Mouse (Mus musculus) MEL (cell line): ENCODE measurements around the gene Dock11. TPM values are rescaled to one million over a fixed set of nuclear protein-coding genes. Genes with fewer than 3 reads are reported as not detected.

Experiments
- DNase-seq: peaks from one replicate; pipeline ENCODE4 v3.0.0; 2011; ENCODE audit warnings: low read depth, low spot score
- H3K27ac ChIP-seq: 2 replicates; pipeline ENCODE4 v1.5.1; 2012; ENCODE audit warnings: low read depth, mild to moderate bottlenecking, control low read depth, low read length, moderate library complexity; ENCODE audit not compliant: control insufficient read depth
- H3K27me3 ChIP-seq, 2 experiments: fragments of 150-350 bp in 1 of 2; sonication (generic) in 1 of 2; 2 replicates each; pipeline ENCODE4 v1.6.1; 2012; ENCODE audit warnings: low read length in 2 of 2, mild to moderate bottlenecking in 2 of 2, improper control_type of control experiment in 1 of 2, moderate library complexity in 1 of 2; ENCODE audit not compliant: insufficient read depth in 2 of 2, control insufficient read depth in 1 of 2
- H3K36me3 ChIP-seq, 2 experiments: 2 replicates each; pipeline ENCODE4 v1.6.1; 2012 to 2014; ENCODE audit warnings: low read length in 2 of 2, improper control_type of control experiment in 1 of 2, inconsistent platforms in 1 of 2, mild to moderate bottlenecking in 1 of 2; ENCODE audit not compliant: insufficient read depth in 2 of 2, control insufficient read depth in 1 of 2
- H3K4me1 ChIP-seq, 2 experiments: fragments of 150-350 bp in 1 of 2; sonication (generic) in 1 of 2; 2 replicates each; pipeline ENCODE4 v1.6.1; 2012; ENCODE audit warnings: low read length in 2 of 2, improper control_type of control experiment in 1 of 2, mild to moderate bottlenecking in 1 of 2; ENCODE audit not compliant: insufficient read depth in 2 of 2, control insufficient read depth in 1 of 2
- H3K4me3 ChIP-seq, 2 experiments: fragments of 150-350 bp in 1 of 2; sonication (generic) in 1 of 2; 2 replicates each; pipeline ENCODE4 v1.5.1; 2012; ENCODE audit warnings: low read depth in 2 of 2, low read length in 2 of 2, mild to moderate bottlenecking in 2 of 2, moderate library complexity in 2 of 2, control low read depth in 1 of 2, improper control_type of control experiment in 1 of 2; ENCODE audit not compliant: control insufficient read depth in 1 of 2, insufficient read depth in 1 of 2
- H3K79me2 ChIP-seq: 2 replicates; pipeline ENCODE4 v1.6.1; 2012; ENCODE audit warnings: mild to moderate bottlenecking, low read length, moderate library complexity; ENCODE audit not compliant: control insufficient read depth, poor library complexity, insufficient read depth
- H3K9ac ChIP-seq: 2 replicates; pipeline ENCODE4 v1.6.1; 2012; ENCODE audit warnings: low read depth, mild to moderate bottlenecking, control low read depth, low read length, moderate library complexity; ENCODE audit not compliant: control insufficient read depth, poor library complexity, severe bottlenecking
- H3K9me3 ChIP-seq: fragments of 150-350 bp; sonication (generic); replicated peaks from 2 replicates; pipeline ENCODE4 v1.6.1; 2012; ENCODE audit warnings: mild to moderate bottlenecking, low read length, improper control_type of control experiment, moderate library complexity; ENCODE audit not compliant: insufficient read depth
- BHLHE40 ChIP-seq: IDR thresholded peaks from 2 replicates; pipeline ENCODE4 v1.6.1; 2012; ENCODE audit warnings: low read depth, mild to moderate bottlenecking, inconsistent platforms, low read length, improper control_type of control experiment, borderline replicate concordance
- CTCF ChIP-seq, 3 experiments: IDR thresholded peaks in 2 of 3; conservative IDR thresholded peaks in 1 of 3; 2 replicates each; pipeline ENCODE4 v1.5.1; 2011 to 2012; ENCODE audit warnings: low read length in 3 of 3, low read depth in 2 of 3, mild to moderate bottlenecking in 2 of 3, improper control_type of control experiment in 1 of 3, inconsistent platforms in 1 of 3, mixed read lengths in 1 of 3, moderate library complexity in 1 of 3; ENCODE audit not compliant: control insufficient read depth in 1 of 3, insufficient read depth in 1 of 3, poor library complexity in 1 of 3, severe bottlenecking in 1 of 3
- ETS1 ChIP-seq: IDR thresholded peaks from 2 replicates; pipeline ENCODE4 v1.6.1; 2012; ENCODE audit warnings: low read depth, mild to moderate bottlenecking, inconsistent platforms, low read length, improper control_type of control experiment, moderate library complexity
- HCFC1 ChIP-seq: IDR thresholded peaks from 2 replicates; pipeline ENCODE4 v1.6.1; 2012; ENCODE audit warnings: low read depth, mild to moderate bottlenecking, inconsistent platforms, low read length, improper control_type of control experiment, moderate library complexity
- JUND ChIP-seq: IDR thresholded peaks from 2 replicates; pipeline ENCODE4 v1.6.1; 2011; ENCODE audit warnings: low read depth, mild to moderate bottlenecking, improper control_type of control experiment, low read length
- KAT2A ChIP-seq: conservative IDR thresholded peaks from 2 replicates; pipeline ENCODE4 v1.6.1; 2012; ENCODE audit warnings: low read depth, low read length, improper control_type of control experiment, inconsistent platforms
- MAX ChIP-seq: IDR thresholded peaks from 2 replicates; pipeline ENCODE4 v1.6.1; 2011; ENCODE audit warnings: low read length, improper control_type of control experiment
- MAZ ChIP-seq: IDR thresholded peaks from 2 replicates; pipeline ENCODE4 v1.6.1; 2012; ENCODE audit warnings: low read depth, mild to moderate bottlenecking, inconsistent platforms, low read length, improper control_type of control experiment
- MYB ChIP-seq: IDR thresholded peaks from 2 replicates; pipeline ENCODE4 v1.6.1; 2011; ENCODE audit warnings: mild to moderate bottlenecking, low read depth, low read length, improper control_type of control experiment
- MYC ChIP-seq: IDR thresholded peaks from 2 replicates; pipeline ENCODE4 v1.6.1; 2011; ENCODE audit warnings: low read depth, mild to moderate bottlenecking, low read length, improper control_type of control experiment, moderate library complexity
- NRF1 ChIP-seq: IDR thresholded peaks from 2 replicates; pipeline ENCODE4 v1.6.1; 2014; ENCODE audit warnings: low read depth, mild to moderate bottlenecking, inconsistent platforms, low read length, improper control_type of control experiment, moderate library complexity; ENCODE audit not compliant: poor library complexity, insufficient read depth, severe bottlenecking
- POLR2AphosphoS2 ChIP-seq: IDR thresholded peaks from 2 replicates; pipeline ENCODE4 v1.6.1; 2011; ENCODE audit warnings: low read length, improper control_type of control experiment
- POLR2AphosphoS5 ChIP-seq: IDR thresholded peaks from 2 replicates; pipeline ENCODE4 v1.6.1; 2012; ENCODE audit warnings: low read depth, borderline replicate concordance, mild to moderate bottlenecking, inconsistent platforms, low read length, moderate library complexity, mixed read lengths
- TAL1 ChIP-seq: IDR thresholded peaks from 2 replicates; pipeline ENCODE4 v1.6.1; 2012; ENCODE audit warnings: mild to moderate bottlenecking, inconsistent platforms, low read length, moderate library complexity, mixed read lengths
- TCF12 ChIP-seq: IDR thresholded peaks from 2 replicates; pipeline ENCODE4 v1.6.1; 2014; ENCODE audit warnings: low read depth, mild to moderate bottlenecking, inconsistent platforms, low read length, improper control_type of control experiment, moderate library complexity
- USF1 ChIP-seq: IDR thresholded peaks from 2 replicates; pipeline ENCODE4 v1.6.1; 2014; ENCODE audit warnings: low read depth, mild to moderate bottlenecking, inconsistent platforms, low read length, improper control_type of control experiment, moderate library complexity
- ZC3H11A ChIP-seq: IDR thresholded peaks from 2 replicates; pipeline ENCODE4 v1.6.1; 2012; ENCODE audit warnings: low read depth, mild to moderate bottlenecking, inconsistent platforms, low read length, improper control_type of control experiment
- ZKSCAN1 ChIP-seq: IDR thresholded peaks from 2 replicates; pipeline ENCODE4 v1.6.1; 2012; ENCODE audit warnings: low read depth, mild to moderate bottlenecking, inconsistent platforms, low read length, improper control_type of control experiment, moderate library complexity
- ZMIZ1 ChIP-seq: IDR thresholded peaks from 2 replicates; pipeline ENCODE4 v1.6.1; 2012; ENCODE audit warnings: low read depth, mild to moderate bottlenecking, inconsistent platforms, low read length, improper control_type of control experiment, moderate library complexity
- ZNF384 ChIP-seq: IDR thresholded peaks from 2 replicates; pipeline ENCODE4 v1.6.1; 2012; ENCODE audit warnings: low read depth, mild to moderate bottlenecking, inconsistent platforms, low read length, improper control_type of control experiment
- polyA plus RNA-seq, 2 experiments: library from polyadenylated mRNA; stranded (reverse) in 1 of 2; unstranded in 1 of 2; fragments of >175 nt in 1 of 2; fragments of >200 nt in 1 of 2; gene quantifications; 2 replicates each; pipeline versions ENCODE4 v1.2.1 to v1.2.4; 2012; ENCODE audit warnings: low replicate concordance in 2 of 2, low read depth in 1 of 2; ENCODE audit not compliant: insufficient read length in 2 of 2, insufficient read depth in 1 of 2, missing spikeins in 1 of 2
- total RNA-seq: library from RNA; depleted of rRNA; stranded (reverse); fragments of 300-350 nt; gene quantifications from 2 replicates; pipeline ENCODE4 v1.2.3, GENCODE M21; 2012

Dock11 gene
- total and polyA plus RNA-seq, 3 experiments, result 8.8 to 9.1 TPM; not detected in 1

DNA sequence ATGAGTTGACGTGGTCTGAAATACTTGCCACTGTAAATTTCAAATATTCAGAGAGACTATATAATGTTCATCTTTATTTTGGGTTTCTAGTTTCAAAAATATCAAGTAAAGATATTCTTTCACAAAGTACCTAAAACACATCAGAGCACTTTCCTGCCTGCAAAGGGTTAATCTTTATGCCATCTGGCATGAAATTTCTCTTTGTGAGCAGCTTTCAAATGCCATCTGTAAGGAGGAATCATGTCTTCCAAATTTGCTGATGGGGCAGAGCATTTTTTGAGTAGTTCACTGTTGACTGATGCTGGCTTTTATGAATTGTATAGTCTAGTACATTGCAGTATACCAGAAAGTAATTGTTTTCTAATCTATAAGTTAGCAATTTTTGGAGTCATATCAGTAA lies 80.6 kb downstream of the Dock11 start:
- Histone ChIP-seq H3K27ac (no peak overlapping the region), H3K79me2 (no peaks in the 10 kb centered on the region), H3K9me3 (no peaks in the 10 kb centered on the region), H3K27me3 (no peaks in the 10 kb centered on the region), H3K36me3 (peaks cover 0 to 6% of the 10 kb centered on the region in 2 experiments; a peak in 1 of 4 replicates), H3K9ac (no peak overlapping the region), H3K4me1 (no peaks in the 10 kb centered on the region), H3K4me3 (no peak overlapping the region)
- no peak for TF ChIP-seq MAX
- no peak for TF ChIP-seq NRF1
- no peak for TF ChIP-seq BHLHE40
- no peak for TF ChIP-seq POLR2AphosphoS5
- no peak for TF ChIP-seq TAL1
- no peak for TF ChIP-seq ZC3H11A
- no peak for TF ChIP-seq MYC
- no peak for TF ChIP-seq MAZ
- TF ChIP-seq MYB, result no peak
- TF ChIP-seq JUND, result no peak
- TF ChIP-seq CTCF (IDR thresholded peaks at IDR 0.05 in 2 of 3, conservative IDR thresholded peaks at IDR 0.05 in 1 of 3; ENCODE audit: control insufficient read depth in 1 of 3, insufficient read depth in 1 of 3, low read depth in 2 of 3, low read length in 3 of 3, poor library complexity in 1 of 3, severe bottlenecking in 1 of 3), result no peak
- no peak for TF ChIP-seq KAT2A
- TF ChIP-seq ETS1, result no peak
- no peak for TF ChIP-seq ZNF384
- no peak for TF ChIP-seq USF1
- TF ChIP-seq HCFC1, result no peak
- no peak for TF ChIP-seq ZMIZ1
- DNase-seq, result no peak

DNA sequence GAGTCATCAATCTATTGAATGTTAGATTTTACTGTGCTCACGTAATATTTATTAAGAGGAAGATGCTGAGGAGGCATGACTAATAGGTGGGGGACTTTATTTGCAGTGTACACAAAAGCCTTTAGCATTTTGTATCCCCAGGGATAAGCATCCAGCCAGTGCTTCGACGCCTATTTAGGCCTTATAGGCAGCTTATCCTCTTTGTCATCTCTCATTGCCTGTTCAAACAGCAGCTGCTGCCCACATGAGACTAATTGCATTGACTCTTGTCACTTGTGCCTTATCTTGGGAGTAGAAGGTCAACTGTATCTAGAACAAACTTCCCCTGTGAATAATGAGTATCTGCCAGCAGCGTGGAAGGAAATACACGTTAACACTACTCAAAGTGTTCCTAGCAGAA lies 88.0 kb downstream of the Dock11 start:
- H3K27ac ChIP-seq, result no peak overlapping the region
- TF ChIP-seq ZKSCAN1 (no peak), POLR2AphosphoS2 (no peak), TCF12 (no peak), ETS1 (peak; percentile 41; the same call in 1 of the 2 replicates)
- H3K9me3 ChIP-seq, result no peaks in the 10 kb centered on the region
- no peaks in the 10 kb centered on the region for H3K79me2 ChIP-seq
- no peaks in the 10 kb centered on the region; a peak in 2 of 4 replicates for H3K36me3 ChIP-seq
- peak; percentile 11 for DNase-seq
- H3K4me3 ChIP-seq, result no peak overlapping the region
- no peak overlapping the region for H3K9ac ChIP-seq
- H3K27me3 ChIP-seq, result no peaks in the 10 kb centered on the region
- no peaks in the 10 kb centered on the region; a peak in 1 of 4 replicates for H3K4me1 ChIP-seq
